Mouse (Mus musculus) lung, postnatal 0 days (tissue): ENCODE results near the gene Pgm5. TPM values are rescaled to one million over a fixed set of nuclear protein-coding genes. Genes with fewer than 3 reads are reported as not detected.

Source experiments
- ATAC-seq: fragments of 200-750 bp; cut with Nextera tagmentation; 2 replicates; pipeline ENCODE4 v1.8.0; 2017; ENCODE audit warnings: moderate library complexity
- DNase-seq: peaks from one replicate; pipeline ENCODE4 v3.0.0-alpha.2; 2016; ENCODE audit warnings: low spot score
- H3K27ac ChIP-seq: fragments of 300-500 bp; sonication (generic); 2 replicates; pipeline ENCODE4 v1.5.1; 2014; ENCODE audit warnings: antibody characterized with exemption, mild to moderate bottlenecking, low read length, mixed read lengths
- H3K27me3 ChIP-seq: fragments of 300-500 bp; sonication (generic); replicated peaks from 2 replicates; pipeline ENCODE4 v1.6.1; 2014; ENCODE audit warnings: low read length, mixed read lengths; ENCODE audit not compliant: insufficient read depth
- H3K36me3 ChIP-seq: fragments of 300-500 bp; sonication (generic); 2 replicates; pipeline ENCODE4 v1.6.1; 2014; ENCODE audit warnings: low read length, mixed read lengths; ENCODE audit not compliant: insufficient read depth
- H3K4me1 ChIP-seq: fragments of 300-500 bp; sonication (generic); 2 replicates; pipeline ENCODE4 v1.6.1; 2014; ENCODE audit warnings: antibody characterized with exemption, low read depth, low read length, mixed read lengths; ENCODE audit not compliant: insufficient read depth
- H3K4me2 ChIP-seq: fragments of 300-500 bp; sonication (generic); replicated peaks from 2 replicates; pipeline ENCODE4 v1.6.1; 2014; ENCODE audit warnings: low read depth, mild to moderate bottlenecking, low read length, moderate library complexity, mixed read lengths
- H3K4me3 ChIP-seq: fragments of 300-500 bp; sonication (generic); 2 replicates; pipeline ENCODE4 v1.5.1; 2014; ENCODE audit warnings: low read depth, low read length
- H3K9ac ChIP-seq: fragments of 300-500 bp; sonication (generic); replicated peaks from 2 replicates; pipeline ENCODE4 v1.6.1; 2014; ENCODE audit warnings: low read depth, mild to moderate bottlenecking
- H3K9me3 ChIP-seq: fragments of 300-500 bp; sonication (generic); 2 replicates; pipeline ENCODE4 v1.6.1; 2016; ENCODE audit warnings: low read length, mixed read lengths
- CTCF ChIP-seq: IDR thresholded peaks from 2 replicates; pipeline ENCODE4 v1.5.1; 2016; ENCODE audit warnings: antibody characterized with exemption, mild to moderate bottlenecking
- EP300 ChIP-seq: IDR thresholded peaks from 2 replicates; pipeline ENCODE4 v1.6.1; 2016; ENCODE audit warnings: antibody characterized with exemption, mild to moderate bottlenecking, control low read depth
- WGBS: fragments of 180-500 bp; shearing (Covaris S2); extraction: QIAGEN DNeasy Blood & Tissue Kit; methylation state at CpG from one replicate; pipeline ENCODE4 v1.1.7; 2014; 5-methylcytosine and 5-hydroxymethylcytosine counted together
- polyA plus RNA-seq: library from polyadenylated mRNA; unstranded; fragments of >200 nt; fragmentation: Nextera tagmentation; extraction: Ambion mirVana; gene quantifications from 2 replicates; pipeline ENCODE4 v1.2.1, GENCODE M21; 2015

The Pgm5 gene
- polyA plus RNA-seq, 1 experiment from 2014 or later, result 3.4 TPM

- Histone ChIP-seq H3K4me1 (no peaks in the 10 kb centered on the region), H3K9me3 (no peaks in the 10 kb centered on the region), H3K4me2 (no peak overlapping the region), H3K9ac (no peak overlapping the region), H3K27ac (no peak overlapping the region), H3K27me3 (no peaks in the 10 kb centered on the region), H3K4me3 (no peak overlapping the region), H3K36me3 (no peaks in the 10 kb centered on the region)
- no peak for TF ChIP-seq EP300
- no peak for TF ChIP-seq CTCF
- ATAC-seq (no peak), DNase-seq (no peak)
- 39% methylated on average over 6 of the region's 6 CpGs for WGBS
These were observed 209.2 kb downstream of the Pgm5 start for GRCm38 (mm10) chr19:24652342-24653019.

- Histone ChIP-seq H3K27me3 (no peaks in the 10 kb centered on the region), H3K9ac (no peak overlapping the region), H3K4me3 (no peak overlapping the region), H3K27ac (no peak overlapping the region), H3K36me3 (no peaks in the 10 kb centered on the region), H3K9me3 (no peaks in the 10 kb centered on the region), H3K4me2 (no peak overlapping the region), H3K4me1 (no peaks in the 10 kb centered on the region)
- TF ChIP-seq EP300 (no peak), CTCF (no peak)
- 59% methylated on average over 2 of the region's 2 CpGs for WGBS
- DNase-seq (no peak), ATAC-seq (no peak)
These were observed 210.1 kb downstream of the Pgm5 start for GRCm38 (mm10) chr19:24651595-24651994.

- H3K9ac ChIP-seq, result no peak overlapping the region
- no peaks in the 10 kb centered on the region for H3K27me3 ChIP-seq
- DNase-seq, result no peak
- H3K27ac ChIP-seq, result no peak overlapping the region
- no peak for ATAC-seq
- no peak overlapping the region for H3K4me3 ChIP-seq
- WGBS, result 77% methylated on average over 8 of the region's 8 CpGs
- no peak overlapping the region for H3K4me2 ChIP-seq
- TF ChIP-seq CTCF, result no peak
- no peak for TF ChIP-seq EP300
- no peaks in the 10 kb centered on the region for H3K36me3 ChIP-seq
- no peaks in the 10 kb centered on the region for H3K9me3 ChIP-seq
- H3K4me1 ChIP-seq, result no peaks in the 10 kb centered on the region
These were observed 211.2 kb downstream of the Pgm5 start for GRCm38 (mm10) chr19:24650428-24650827.

GRCm38 (mm10) chr19:24648016-24648415, 213.6 kb downstream of the Pgm5 start:
- DNase-seq (no peak), ATAC-seq (no peak)
- Histone ChIP-seq H3K9ac (no peak overlapping the region), H3K4me1 (no peaks in the 10 kb centered on the region), H3K4me2 (no peak overlapping the region), H3K27ac (no peak overlapping the region), H3K4me3 (no peak overlapping the region), H3K9me3 (no peaks in the 10 kb centered on the region), H3K36me3 (no peaks in the 10 kb centered on the region), H3K27me3 (no peaks in the 10 kb centered on the region)
- TF ChIP-seq EP300, result no peak
- TF ChIP-seq CTCF, result no peak
- 66% methylated on average over 8 of the region's 8 CpGs for WGBS

- no peak overlapping the region for H3K9ac ChIP-seq
- WGBS, result 70% methylated on average over 8 of the region's 8 CpGs
- no peaks in the 10 kb centered on the region for H3K27me3 ChIP-seq
- H3K36me3 ChIP-seq, result no peaks in the 10 kb centered on the region
- H3K4me3 ChIP-seq, result no peak overlapping the region
- DNase-seq, result no peak
- no peak for ATAC-seq
- H3K27ac ChIP-seq, result no peak overlapping the region
- TF ChIP-seq EP300, result no peak
- H3K4me2 ChIP-seq, result no peak overlapping the region
- no peaks in the 10 kb centered on the region for H3K4me1 ChIP-seq
- H3K9me3 ChIP-seq, result no peaks in the 10 kb centered on the region
These were observed 215.4 kb downstream of the Pgm5 start for GRCm38 (mm10) chr19:24646162-24646829.

GRCm38 (mm10) chr19:24644971-24645370, 216.7 kb downstream of the Pgm5 start:
- ATAC-seq, result no peak
- Histone ChIP-seq H3K27ac (no peak overlapping the region), H3K36me3 (no peaks in the 10 kb centered on the region), H3K4me3 (no peak overlapping the region), H3K9me3 (no peaks in the 10 kb centered on the region), H3K9ac (no peak overlapping the region), H3K4me1 (no peaks in the 10 kb centered on the region), H3K27me3 (no peaks in the 10 kb centered on the region), H3K4me2 (no peak overlapping the region)
- WGBS, result 45% methylated on average over 10 of the region's 10 CpGs
- TF ChIP-seq EP300 (no peak), CTCF (no peak)
- DNase-seq, result no peak
